Mouse (Mus musculus): Measurements from ENCODE around the gene 4930578C19Rik.

DNA sequence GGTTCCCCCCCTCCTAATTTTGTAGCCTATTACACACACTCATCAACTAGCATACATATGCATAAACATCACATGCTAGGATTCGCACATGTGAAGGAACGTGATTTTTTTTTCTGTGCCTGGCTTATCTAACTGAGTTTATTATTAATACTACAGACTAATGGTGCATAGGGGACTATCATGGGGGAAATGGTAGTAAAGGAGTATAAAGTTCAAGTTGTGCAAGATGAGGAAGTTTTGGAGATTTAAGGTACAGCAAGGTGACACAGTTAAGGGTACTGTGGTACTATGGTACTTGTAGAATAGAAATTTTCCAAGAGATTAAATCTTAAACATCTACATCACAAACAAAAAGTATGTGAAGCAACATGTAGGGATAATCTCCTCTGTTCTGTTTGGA, 64.5 kb downstream of the 4930578C19Rik start:
- no peak for TF ChIP-seq GATA1 (IDR thresholded peaks at IDR 0.05; ENCODE audit: borderline replicate concordance, low read length)
- TF ChIP-seq FLI1 (IDR thresholded peaks at IDR 0.05; ENCODE audit: low read length): no peak

All from megakaryocyte, embryonic 14.5 days (primary cell).